Mouse (Mus musculus) neural tube, embryonic 12.5 days (tissue): ENCODE measurements around the gene Ctse. TPM values are rescaled to one million over a fixed set of nuclear protein-coding genes. Genes with fewer than 3 reads are reported as not detected.

Experiments used
- ATAC-seq: fragments of 200-750 bp; cut with Nextera tagmentation; 2 replicates; pipeline ENCODE4 v1.8.0; 2017; ENCODE audit warnings: low read depth, mild to moderate bottlenecking, moderate TSS enrichment, moderate library complexity; ENCODE audit not compliant: low FRiP score
- H3K27ac ChIP-seq: fragments of 300-500 bp; sonication (generic); 2 replicates; pipeline ENCODE4 v1.5.1; 2016
- H3K27me3 ChIP-seq: fragments of 300-500 bp; sonication (generic); replicated peaks from 2 replicates; pipeline ENCODE4 v1.6.1; 2016; ENCODE audit warnings: mild to moderate bottlenecking
- H3K36me3 ChIP-seq: fragments of 300-500 bp; sonication (generic); 2 replicates; pipeline ENCODE4 v1.6.1; 2016; ENCODE audit warnings: mild to moderate bottlenecking
- H3K4me1 ChIP-seq: fragments of 300-500 bp; sonication (generic); 2 replicates; pipeline ENCODE4 v1.6.1; 2016
- H3K4me2 ChIP-seq: fragments of 300-500 bp; sonication (generic); replicated peaks from 2 replicates; pipeline ENCODE4 v1.6.1; 2016; ENCODE audit warnings: mild to moderate bottlenecking
- H3K4me3 ChIP-seq: fragments of 300-500 bp; sonication (generic); 2 replicates; pipeline ENCODE4 v1.5.1; 2016
- H3K9ac ChIP-seq: fragments of 300-500 bp; sonication (generic); 2 replicates; pipeline ENCODE4 v1.6.1; 2016; ENCODE audit warnings: mild to moderate bottlenecking
- H3K9me3 ChIP-seq: fragments of 300-500 bp; sonication (generic); 2 replicates; pipeline ENCODE4 v1.6.1; 2016; ENCODE audit warnings: mild to moderate bottlenecking
- WGBS: fragments of 180-500 bp; shearing (Covaris S2); methylation state at CpG from one replicate; pipeline ENCODE4 v1.1.7; 2016; 5-methylcytosine and 5-hydroxymethylcytosine counted together
- polyA plus RNA-seq: library from polyadenylated mRNA; unstranded; fragments of >200 nt; fragmentation: Nextera tagmentation; extraction: Ambion mirVana; gene quantifications from 2 replicates; pipeline ENCODE4 v1.2.1, GENCODE M21; 2016

Ctse gene
- polyA plus RNA-seq, result 0.11 and 0.18 TPM in 2 replicates

DNA sequence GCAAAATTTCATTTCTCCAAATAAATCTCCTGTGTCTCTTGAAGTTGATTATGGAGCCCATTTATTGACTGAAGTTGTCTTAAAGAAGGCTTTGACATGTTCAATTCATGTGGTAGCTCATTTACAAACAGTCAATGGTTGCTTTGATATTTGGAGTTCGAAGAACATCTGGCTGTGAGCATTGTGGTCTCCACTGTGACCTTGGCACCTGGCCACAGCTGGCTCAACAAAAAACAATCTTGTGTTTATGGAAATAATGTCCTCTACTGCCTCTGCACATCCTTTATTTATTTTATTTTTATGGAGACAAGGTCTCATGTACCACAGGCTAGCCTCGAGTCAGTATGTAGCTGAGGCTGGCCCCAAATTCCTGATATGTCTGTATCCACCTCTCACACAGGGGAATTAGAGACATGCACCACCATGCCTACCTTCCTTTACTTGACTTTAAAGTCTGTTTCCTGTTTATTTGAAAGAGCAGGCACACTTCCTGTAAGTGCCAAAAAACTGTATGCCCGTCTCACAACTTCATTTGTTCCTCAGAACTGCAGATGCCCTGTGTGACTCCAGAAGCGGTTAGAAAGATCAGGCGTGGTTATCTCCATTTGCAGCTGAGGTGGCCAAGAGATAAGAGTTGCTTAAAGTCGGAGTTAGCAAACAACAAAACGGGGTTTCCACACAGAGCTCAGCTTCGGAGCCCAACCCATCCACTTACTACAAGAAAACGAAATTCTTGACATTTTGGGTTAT, at the start of gene Ctse:
TSS of gene Ctse (plus strand) at position 516 of the 750 bp plus-strand sequence.
- Histone ChIP-seq H3K4me3 (no peak within 1 kb of the TSS), H3K27me3 (no peaks in the 10 kb centered on the region), H3K9ac (no peak within 1 kb of the TSS), H3K36me3 (no peaks in the 10 kb centered on the region), H3K27ac (no peak within 1 kb of the TSS), H3K9me3 (no peaks in the 10 kb centered on the region), H3K4me1 (no peaks in the 10 kb centered on the region), H3K4me2 (no peak within 1 kb of the TSS)
- no peak for ATAC-seq
- 84% methylated on average over 9 of the region's 9 CpGs for WGBS

DNA sequence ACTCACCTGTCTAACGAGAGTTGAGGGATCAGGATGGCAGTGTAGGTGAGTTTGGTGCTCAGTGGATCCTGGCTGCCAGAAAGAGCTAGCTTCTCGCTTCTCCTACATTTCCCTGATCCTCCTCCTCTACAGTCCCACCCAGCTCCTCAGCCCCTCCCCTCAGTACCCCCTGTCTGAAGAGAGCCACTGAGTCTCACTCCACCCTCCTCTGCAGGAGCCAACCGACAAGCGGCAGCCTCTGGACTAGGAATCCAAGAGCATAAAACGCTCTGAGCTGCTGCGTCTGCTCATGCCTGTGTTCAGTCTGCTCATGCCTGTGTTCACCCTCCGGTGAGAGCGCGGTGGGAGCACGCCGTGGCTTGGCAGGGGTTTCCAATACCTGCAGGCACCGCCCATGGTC, 39.2 kb upstream of the Ctse start, which contains the start of gene Avpr1b:
TSS of gene Avpr1b (plus strand) at position 335 of the 400 bp plus-strand sequence.
- Histone ChIP-seq H3K36me3 (no peaks in the 10 kb centered on the region), H3K4me1 (no peaks in the 10 kb centered on the region), H3K9ac (no peak within 1 kb of the TSS), H3K27me3 (0 out of 2 replicates have a peak, but pooled peaks cover 8% of the 10 kb centered on the region), H3K27ac (no peak within 1 kb of the TSS), H3K9me3 (no peaks in the 10 kb centered on the region), H3K4me3 (no peak within 1 kb of the TSS), H3K4me2 (no peak within 1 kb of the TSS; the same call in 1 of the 2 replicates)
- WGBS, result 43% methylated on average over 12 of the region's 12 CpGs
- no peak for ATAC-seq

DNA sequence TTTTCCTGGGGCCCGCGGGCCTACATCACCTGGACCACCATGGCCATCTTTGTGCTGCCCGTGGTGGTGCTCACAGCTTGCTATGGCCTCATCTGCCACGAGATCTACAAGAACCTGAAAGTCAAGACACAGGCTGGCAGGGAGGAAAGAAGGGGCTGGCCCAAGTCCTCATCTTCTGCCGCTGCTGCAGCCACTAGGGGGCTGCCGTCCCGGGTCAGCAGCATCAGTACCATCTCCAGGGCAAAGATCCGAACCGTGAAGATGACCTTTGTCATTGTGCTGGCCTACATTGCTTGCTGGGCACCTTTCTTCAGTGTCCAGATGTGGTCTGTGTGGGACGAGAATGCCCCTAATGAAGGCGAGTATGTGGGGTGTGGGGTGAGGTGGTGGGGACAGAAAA, 37.8 kb upstream of the Ctse start:
- Histone ChIP-seq H3K36me3 (no peaks in the 10 kb centered on the region), H3K27me3 (0 out of 2 replicates have a peak, but pooled peaks cover 8% of the 10 kb centered on the region), H3K4me3 (no peak overlapping the region), H3K27ac (no peak overlapping the region), H3K9me3 (no peaks in the 10 kb centered on the region), H3K4me1 (no peaks in the 10 kb centered on the region), H3K4me2 (no peak overlapping the region), H3K9ac (no peak overlapping the region)
- 36% methylated on average over 11 of the region's 11 CpGs for WGBS
- no peak for ATAC-seq

DNA sequence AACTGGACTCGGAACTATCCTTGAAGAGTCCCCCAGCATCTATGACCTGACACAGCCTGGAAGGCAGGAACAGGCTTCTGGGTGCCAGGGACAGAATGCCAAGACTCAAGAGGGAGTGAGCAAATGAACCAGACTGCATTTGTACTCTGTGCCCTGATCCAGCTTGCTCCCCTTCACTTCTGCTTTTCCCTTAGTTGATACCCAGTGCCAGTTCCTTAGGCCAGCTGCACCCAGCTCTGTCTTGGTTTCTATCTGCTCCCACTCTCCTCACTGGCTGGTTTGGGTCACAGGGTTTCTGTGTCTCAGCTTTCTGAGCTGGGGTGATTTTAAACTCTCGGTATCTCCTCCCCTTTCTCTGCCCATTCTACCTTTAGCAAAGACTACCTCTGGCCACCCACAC, 31.4 kb upstream of the Ctse start:
- Histone ChIP-seq H3K4me1 (no peaks in the 10 kb centered on the region), H3K9me3 (no peaks in the 10 kb centered on the region), H3K36me3 (no peaks in the 10 kb centered on the region), H3K27ac (no peak overlapping the region), H3K9ac (no peak overlapping the region), H3K4me3 (no peak overlapping the region), H3K4me2 (no peak overlapping the region), H3K27me3 (no peaks in the 10 kb centered on the region)
- WGBS, result 86% methylated on average over 2 of the region's 2 CpGs
- no peak for ATAC-seq

DNA sequence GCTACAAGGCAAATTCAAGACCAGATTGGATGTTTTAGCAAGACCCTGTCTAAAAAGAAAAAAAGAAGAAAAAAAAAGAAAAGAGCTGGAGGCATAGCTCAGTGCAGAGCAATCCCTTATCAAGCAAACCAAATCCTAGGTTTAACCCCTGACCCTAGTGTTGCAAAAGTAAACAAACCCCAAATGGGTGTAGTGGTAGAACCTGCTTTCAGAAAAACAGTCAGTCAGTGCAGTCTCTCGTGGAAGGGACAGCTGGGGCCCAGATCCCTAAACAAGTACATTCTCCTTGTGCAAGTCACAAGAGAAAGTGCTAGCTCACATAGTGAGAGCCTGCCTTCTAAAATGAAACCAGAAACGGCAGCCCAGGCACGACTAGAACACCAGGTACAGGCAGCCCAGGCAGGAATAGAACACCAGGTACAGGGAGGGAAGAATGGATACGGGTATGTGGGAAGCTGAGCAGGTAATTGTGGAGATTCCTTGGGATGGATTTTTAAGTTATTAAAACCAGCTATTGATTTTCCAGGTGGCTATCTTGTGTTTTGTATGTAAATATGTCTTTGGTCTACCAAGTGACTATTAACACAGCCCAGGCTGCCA, 25.4 kb upstream of the Ctse start:
- Histone ChIP-seq H3K4me2 (no peak overlapping the region), H3K9ac (no peak overlapping the region), H3K27me3 (no peaks in the 10 kb centered on the region), H3K4me1 (no peaks in the 10 kb centered on the region), H3K9me3 (no peaks in the 10 kb centered on the region), H3K27ac (no peak overlapping the region), H3K36me3 (no peaks in the 10 kb centered on the region), H3K4me3 (no peak overlapping the region)
- 70% methylated on average over 4 of the region's 4 CpGs for WGBS
- no peak for ATAC-seq

DNA sequence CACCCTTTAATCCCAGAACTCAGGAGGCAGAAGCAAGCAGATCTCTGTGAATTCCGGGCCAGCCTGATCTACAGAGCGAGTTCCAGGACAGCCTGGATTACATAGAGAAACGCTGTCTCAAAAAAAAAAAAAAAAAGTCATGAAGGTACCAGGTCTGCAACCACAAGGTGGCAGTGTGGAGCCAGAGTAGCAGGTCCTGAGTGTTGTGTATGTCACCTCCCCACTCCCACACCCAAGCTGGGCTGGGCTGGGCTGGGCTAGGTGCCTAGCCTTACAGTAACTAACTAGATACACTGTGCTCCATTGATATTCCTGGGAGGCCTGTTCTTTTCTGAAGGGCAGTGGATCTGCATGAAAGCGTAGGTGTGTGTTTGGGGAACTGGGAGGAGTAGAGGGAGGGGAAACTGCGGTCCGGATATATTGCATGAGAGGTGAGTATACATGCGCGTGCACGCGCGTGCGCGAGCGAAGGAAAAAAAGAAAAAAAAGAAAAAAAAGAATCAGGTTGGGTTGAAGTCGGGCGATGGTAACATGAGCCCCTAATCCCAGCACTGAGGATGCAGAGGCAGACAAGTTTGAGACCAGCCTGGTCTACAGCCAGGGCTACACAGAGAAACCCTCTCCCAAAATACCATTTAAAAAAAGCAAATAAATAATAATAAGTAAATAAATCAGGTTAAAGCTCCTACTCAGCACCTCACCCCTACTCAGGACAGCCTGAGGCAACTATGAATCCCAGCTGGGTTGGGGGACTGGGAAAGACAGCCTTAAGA, 24.6 kb upstream of the Ctse start:
- Histone ChIP-seq H3K36me3 (no peaks in the 10 kb centered on the region), H3K27me3 (no peaks in the 10 kb centered on the region), H3K4me3 (no peak overlapping the region), H3K4me2 (no peak overlapping the region), H3K9ac (no peak overlapping the region), H3K9me3 (no peaks in the 10 kb centered on the region), H3K27ac (no peak overlapping the region), H3K4me1 (no peaks in the 10 kb centered on the region)
- WGBS, result 79% methylated on average over 16 of the region's 16 CpGs
- no peak; the same call in 1 of the 2 replicates for ATAC-seq

DNA sequence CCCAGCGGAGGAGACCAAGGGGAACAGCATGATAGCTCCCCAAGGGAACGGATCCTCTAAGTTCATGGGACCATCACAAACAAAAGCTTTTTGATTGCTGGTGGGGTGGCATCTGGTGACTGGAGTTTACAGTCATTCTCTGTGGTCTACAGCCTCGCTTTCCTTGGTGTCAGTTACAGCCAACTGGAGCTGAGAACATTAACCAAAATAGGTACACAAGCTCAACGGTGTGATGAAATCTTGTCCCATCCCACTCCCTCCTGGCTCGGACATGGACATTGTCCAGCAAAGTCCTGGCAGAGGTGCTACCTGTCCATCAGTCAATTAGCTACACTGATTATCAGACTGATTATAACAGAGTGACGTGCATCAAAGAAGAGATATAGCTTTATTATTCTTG, 23.5 kb upstream of the Ctse start:
- no peak for ATAC-seq
- no peak overlapping the region for H3K4me3 ChIP-seq
- no peak overlapping the region for H3K27ac ChIP-seq
- no peak overlapping the region for H3K4me2 ChIP-seq
- no peaks in the 10 kb centered on the region for H3K4me1 ChIP-seq
- no peak overlapping the region for H3K9ac ChIP-seq
- no peaks in the 10 kb centered on the region for H3K36me3 ChIP-seq
- WGBS, result 90% methylated on average over 6 of the region's 6 CpGs
- peaks cover 2% of the 10 kb centered on the region; the same call in 1 of the 2 replicates for H3K9me3 ChIP-seq
- H3K27me3 ChIP-seq, result no peaks in the 10 kb centered on the region

DNA sequence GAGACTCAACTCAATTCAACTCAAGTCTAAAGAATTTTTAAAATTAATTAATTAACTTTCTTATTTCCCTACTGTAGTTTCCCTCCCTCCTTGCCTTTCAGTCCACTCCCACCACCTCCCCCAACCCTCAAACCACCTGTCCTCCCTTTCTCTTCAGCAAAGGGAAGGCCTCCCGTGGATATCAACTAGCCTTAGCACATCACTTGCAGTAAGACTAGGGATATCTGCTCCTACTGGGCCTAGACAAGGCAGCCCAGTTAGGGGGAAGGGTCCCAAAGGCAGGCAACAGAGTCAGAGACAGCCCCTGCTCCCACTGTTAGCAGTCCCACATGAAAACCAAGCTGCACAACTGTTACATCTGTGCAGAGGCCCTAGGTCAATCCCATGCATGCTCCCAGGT, 22.0 kb upstream of the Ctse start:
- Histone ChIP-seq H3K9me3 (peaks cover 5% of the 10 kb centered on the region; the same call in 1 of the 2 replicates), H3K36me3 (no peaks in the 10 kb centered on the region), H3K9ac (no peak overlapping the region), H3K27ac (no peak overlapping the region), H3K27me3 (no peaks in the 10 kb centered on the region), H3K4me2 (no peak overlapping the region), H3K4me3 (no peak overlapping the region), H3K4me1 (no peaks in the 10 kb centered on the region)
- no peak for ATAC-seq
- 77% methylated on average over 1 of the region's 1 CpGs for WGBS

DNA sequence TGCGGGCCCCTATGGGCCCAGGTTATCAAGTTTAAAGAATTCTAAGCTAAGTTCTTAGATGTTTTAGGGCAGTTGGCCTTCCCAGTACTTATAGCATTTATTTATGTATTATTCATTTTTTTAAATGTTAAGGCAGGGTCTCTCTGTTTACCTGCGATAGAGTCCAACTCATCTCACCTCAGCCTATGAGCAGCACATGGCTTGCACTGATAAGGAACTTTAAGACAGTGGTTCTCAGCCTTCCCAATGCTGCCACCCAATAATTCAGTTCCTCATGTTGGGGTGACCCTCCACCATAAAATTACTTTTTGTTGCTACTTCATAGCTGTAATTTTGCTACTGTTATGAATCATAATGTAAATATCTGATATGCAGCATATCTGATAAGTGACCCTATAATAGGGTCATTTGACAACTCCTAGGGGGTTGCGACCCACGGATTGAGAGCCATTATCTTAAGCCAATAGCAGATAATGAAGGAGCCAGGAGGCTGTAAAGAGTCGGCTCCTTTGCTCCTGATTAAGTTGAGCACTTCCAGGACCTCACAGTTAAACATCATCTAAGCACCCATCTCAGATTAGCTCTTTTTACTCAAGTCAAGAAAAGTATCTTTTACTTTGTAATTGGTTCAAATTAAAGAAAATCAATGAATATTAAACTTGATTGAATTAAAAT, 21.4 kb upstream of the Ctse start:
- no peaks in the 10 kb centered on the region for H3K27me3 ChIP-seq
- H3K4me1 ChIP-seq, result no peaks in the 10 kb centered on the region
- peaks cover 5% of the 10 kb centered on the region; the same call in 1 of the 2 replicates for H3K9me3 ChIP-seq
- H3K27ac ChIP-seq, result no peak overlapping the region
- no peak for ATAC-seq
- 79% methylated on average over 5 of the region's 5 CpGs for WGBS
- H3K36me3 ChIP-seq, result no peaks in the 10 kb centered on the region
- no peak overlapping the region for H3K4me2 ChIP-seq
- H3K9ac ChIP-seq, result no peak overlapping the region
- no peak overlapping the region for H3K4me3 ChIP-seq

DNA sequence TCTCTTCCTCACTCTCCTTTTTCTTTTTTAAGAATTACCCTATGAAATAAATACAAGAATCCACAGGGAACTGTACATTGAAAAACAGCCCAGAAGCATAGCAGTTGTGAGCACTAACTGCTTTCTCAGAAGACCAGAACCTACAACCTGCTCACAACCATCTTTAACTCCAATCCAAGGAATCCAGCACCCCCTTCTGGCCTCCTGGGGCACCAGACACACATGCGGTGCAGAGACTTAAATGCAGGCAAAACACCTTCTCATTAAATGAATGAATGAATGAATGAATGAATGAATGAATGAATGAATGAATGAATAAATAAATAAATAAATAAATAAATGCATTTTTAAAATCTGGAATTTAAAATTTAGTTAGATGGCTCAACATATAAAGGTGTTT, 19.5 kb upstream of the Ctse start:
- Histone ChIP-seq H3K9ac (no peak overlapping the region), H3K4me2 (no peak overlapping the region), H3K9me3 (peaks cover 5% of the 10 kb centered on the region; the same call in 1 of the 2 replicates), H3K4me3 (no peak overlapping the region), H3K36me3 (no peaks in the 10 kb centered on the region), H3K27me3 (no peaks in the 10 kb centered on the region), H3K27ac (no peak overlapping the region), H3K4me1 (no peaks in the 10 kb centered on the region)
- 74% methylated on average over 1 of the region's 1 CpGs for WGBS
- no peak for ATAC-seq

DNA sequence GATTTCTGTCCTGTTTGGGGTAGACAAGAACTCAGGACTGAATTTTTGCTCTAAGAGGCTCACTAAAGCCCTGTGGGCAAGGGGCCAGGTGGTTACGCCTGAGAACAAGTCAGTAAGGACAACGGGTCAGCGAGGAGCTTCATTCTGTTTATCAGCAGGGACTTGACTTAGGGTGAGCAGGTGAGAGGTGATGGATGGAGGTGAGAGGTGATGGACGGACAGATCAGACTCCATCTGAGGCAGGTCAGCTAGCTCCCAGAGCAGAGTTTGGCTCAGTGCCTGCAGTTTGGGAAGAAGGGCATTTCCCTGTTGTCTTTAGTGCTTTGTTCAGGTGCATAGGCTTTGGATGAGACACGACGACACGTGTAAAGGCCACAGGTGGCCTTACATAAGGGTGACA, 18.8 kb upstream of the Ctse start:
- Histone ChIP-seq H3K4me3 (no peak overlapping the region), H3K27me3 (no peaks in the 10 kb centered on the region), H3K36me3 (no peaks in the 10 kb centered on the region), H3K4me1 (no peaks in the 10 kb centered on the region), H3K9me3 (peaks cover 5% of the 10 kb centered on the region; the same call in 1 of the 2 replicates), H3K27ac (no peak overlapping the region), H3K9ac (no peak overlapping the region), H3K4me2 (no peak overlapping the region)
- 88% methylated on average over 7 of the region's 7 CpGs for WGBS
- ATAC-seq, result no peak

DNA sequence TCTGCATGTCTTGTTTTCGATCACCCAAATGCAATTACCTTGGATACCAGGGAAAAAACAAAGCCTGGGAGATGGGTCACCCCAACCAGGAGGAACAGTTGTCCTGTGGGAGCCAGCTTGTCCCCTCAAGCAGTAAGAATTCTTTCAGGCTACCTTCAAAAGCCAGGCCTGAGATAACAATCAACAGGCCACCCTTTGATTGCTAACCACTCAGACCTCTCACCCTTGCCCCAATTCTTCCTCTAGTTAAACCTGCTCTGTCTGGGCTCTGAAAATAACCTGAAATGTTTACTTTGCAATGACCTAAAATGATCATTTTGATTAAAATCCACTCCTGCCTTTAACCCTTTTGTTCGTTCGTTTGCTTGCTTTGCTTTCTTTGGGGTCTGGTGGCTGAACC, 14.5 kb upstream of the Ctse start:
- no peak overlapping the region for H3K9ac ChIP-seq
- H3K4me2 ChIP-seq, result no peak overlapping the region
- WGBS, result 87% methylated on average over 3 of the region's 3 CpGs
- H3K27ac ChIP-seq, result no peak overlapping the region
- no peaks in the 10 kb centered on the region for H3K4me1 ChIP-seq
- peaks cover 5% of the 10 kb centered on the region; the same call in 1 of the 2 replicates for H3K9me3 ChIP-seq
- H3K36me3 ChIP-seq, result no peaks in the 10 kb centered on the region
- no peaks in the 10 kb centered on the region for H3K27me3 ChIP-seq
- no peak for ATAC-seq
- H3K4me3 ChIP-seq, result no peak overlapping the region
